Mouse (Mus musculus) monocyte, adult 5-6 weeks (primary cell): ENCODE measurements at regions not wholly inside any gene's neighbourhood (a gene's known extent, or its start where the extent isn't known, plus 50 kb on each side); places are given as distances from the start of the nearest gene placed in this dataset.

Experiments
- ATAC-seq: fragments of 153-309, 156-312 bp; replicated peaks from 2 replicates; pipeline ENCODE4 v1.8.0; 2017; ENCODE audit warnings: mild to moderate bottlenecking; ENCODE audit not compliant: low TSS enrichment, insufficient number of reproducible peaks, severe bottlenecking, poor library complexity, low FRiP score

- no peak for ATAC-seq
Observed at GRCm38 (mm10) chr10:120632071-120632470, 155.8 kb upstream of the Hmga2 start.

GRCm38 (mm10) chr10:120628066-120628465 is 151.8 kb upstream of the Hmga2 start:
- ATAC-seq, result no peak

GRCm38 (mm10) chr10:120625474-120625873 is 149.2 kb upstream of the Hmga2 start:
- ATAC-seq, result 0 out of 2 replicates have a peak, but pooled peaks have one; percentile 43

DNA sequence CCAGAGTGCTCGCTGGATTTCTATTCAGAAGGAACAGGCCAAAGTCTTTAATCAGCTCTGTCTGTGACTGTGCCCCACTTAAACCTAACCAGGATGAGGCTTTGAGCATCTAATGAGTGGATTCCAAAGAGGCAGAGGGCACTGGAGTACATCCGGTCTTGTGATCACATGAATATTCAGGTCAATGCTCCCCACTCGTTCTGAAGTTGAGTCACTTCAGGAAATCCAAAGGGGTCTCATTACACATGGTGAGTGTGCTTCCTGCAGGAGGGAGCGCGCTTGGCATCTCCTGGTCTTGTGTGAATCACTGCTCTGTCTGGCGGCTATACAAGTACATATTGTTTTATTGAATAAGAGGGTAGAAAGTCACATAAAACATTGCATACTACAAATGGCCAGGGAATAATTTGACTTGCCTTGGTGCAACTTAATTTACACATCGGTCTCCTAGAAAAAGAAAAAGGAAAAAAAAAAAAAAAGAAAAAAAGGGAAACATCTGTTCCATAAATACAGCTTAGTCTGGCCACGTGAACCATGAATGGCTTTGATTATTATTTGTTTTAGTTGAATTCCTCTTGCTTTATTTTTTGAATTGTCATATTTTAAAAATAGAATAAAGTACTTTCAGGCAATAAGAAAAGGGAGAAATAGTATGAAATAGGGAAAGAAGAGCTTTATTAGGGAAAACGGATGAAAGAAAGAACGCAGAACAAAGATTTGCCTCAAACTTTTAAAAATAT is 148.1 kb upstream of the Hmga2 start:
- no peak for ATAC-seq

GRCm38 (mm10) chr10:120616406-120617015 is 140.2 kb upstream of the Hmga2 start:
- peak; percentile 59; the same call in 1 of the 2 replicates for ATAC-seq

DNA sequence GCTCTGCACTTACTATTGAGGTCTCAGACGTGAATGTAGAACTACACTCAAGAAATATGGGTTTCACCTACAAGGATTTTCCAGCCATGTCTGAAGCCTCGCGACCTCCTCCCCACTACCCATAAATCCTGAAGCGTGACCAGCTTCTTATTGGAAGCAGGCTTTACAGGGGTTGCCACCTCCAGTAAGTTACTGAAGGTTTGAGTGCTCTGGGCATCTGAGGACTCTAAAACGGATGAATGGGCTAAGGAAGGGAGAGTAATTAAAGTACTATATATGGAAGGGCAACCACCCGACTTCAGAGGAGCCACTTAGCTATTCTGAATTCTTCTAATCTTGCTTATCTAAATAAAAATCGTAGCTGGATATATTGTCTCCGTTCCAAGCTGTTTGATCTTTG is 136.1 kb upstream of the Hmga2 start:
- ATAC-seq, result no peak

GRCm38 (mm10) chr10:120610076-120610475 is 133.8 kb upstream of the Hmga2 start:
- no peak for ATAC-seq

GRCm38 (mm10) chr10:120604506-120604905 is 128.2 kb upstream of the Hmga2 start:
- no peak for ATAC-seq

DNA sequence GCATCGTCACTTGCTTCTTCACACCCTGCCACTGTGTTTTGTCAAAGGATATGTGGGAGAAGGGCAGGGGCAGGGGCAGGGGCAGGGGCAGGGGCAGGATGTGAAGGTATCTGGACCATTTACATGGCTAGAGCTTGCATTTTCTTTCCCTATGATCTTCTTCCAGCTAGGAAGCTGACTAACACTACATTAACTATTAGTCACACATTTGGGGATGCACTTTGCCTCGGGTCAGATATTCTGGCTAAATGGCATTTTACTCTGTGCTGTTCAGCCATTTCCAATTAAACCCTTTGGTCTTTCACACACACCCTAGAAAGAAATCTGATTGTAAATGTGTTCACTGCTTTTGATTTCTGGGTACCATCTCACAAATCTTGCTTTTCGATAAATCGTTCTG is 126.9 kb upstream of the Hmga2 start:
- no peak for ATAC-seq

DNA sequence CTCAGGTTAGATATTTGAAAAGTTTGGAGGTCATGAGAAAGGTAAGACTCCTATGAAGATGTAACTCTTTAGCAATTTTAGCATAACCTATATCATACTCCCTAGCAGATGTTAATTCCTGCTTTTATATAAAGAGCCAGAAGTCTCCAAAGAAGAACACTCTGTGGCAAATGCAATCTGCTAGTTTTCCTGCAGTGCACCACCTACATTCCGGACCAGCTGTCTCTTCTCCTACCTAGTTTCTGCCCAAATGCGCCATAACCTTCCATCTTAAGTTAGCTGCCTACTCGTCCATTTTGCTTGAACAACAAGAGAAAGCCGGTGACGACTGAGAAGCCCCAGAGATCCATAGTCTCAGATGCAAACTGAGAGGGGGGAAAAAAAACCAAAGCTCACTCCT is 124.5 kb upstream of the Hmga2 start:
- no peak for ATAC-seq

DNA sequence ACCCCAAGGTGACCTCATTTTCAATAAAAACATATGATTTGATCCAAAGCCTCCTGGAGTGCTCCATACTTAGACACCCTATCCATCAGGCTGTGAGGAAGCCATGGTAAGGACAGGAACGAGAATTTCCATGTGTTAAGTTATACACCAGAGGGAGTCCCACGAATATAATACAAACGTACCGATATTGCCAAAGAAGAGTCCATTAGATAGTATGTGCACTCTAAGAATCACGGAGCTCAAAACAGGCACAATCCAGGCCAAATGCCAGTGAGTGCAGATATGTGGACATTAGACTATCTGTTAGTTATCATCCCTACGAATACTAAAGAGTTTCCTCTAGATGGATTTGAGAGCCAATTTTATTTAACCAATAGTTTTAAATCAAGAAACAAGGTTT is 123.3 kb upstream of the Hmga2 start:
- no peak for ATAC-seq

DNA sequence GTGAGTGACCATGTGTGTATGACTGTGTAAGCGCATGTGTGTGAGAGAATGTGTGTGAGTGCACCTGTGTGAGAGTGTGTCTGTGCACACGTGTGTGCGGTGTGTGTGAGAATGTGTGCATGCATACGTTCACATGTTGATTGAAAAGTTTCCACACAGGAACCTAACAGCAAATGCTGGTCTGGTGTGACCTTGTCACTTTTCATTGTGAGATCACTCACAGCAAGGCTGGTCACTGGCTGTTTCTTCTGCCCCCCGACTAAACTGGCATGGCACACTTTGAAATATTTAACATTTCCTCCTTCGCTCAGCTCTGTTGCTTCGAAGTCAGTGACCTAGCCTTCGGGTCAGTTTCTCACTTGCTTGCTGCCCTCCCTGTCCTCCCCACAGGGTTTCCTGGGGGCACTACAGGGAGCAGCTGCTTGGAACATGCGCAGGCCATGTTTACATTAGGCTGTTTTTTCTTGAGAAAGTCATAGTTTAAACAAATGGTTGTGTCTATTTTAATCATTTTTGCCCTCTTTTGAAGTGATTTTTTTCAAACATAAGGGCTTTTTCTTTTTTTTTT is 121.1 kb upstream of the Hmga2 start:
- no peak for ATAC-seq

- ATAC-seq, result no peak
Observed at GRCm38 (mm10) chr10:120595145-120595544, 118.9 kb upstream of the Hmga2 start.

DNA sequence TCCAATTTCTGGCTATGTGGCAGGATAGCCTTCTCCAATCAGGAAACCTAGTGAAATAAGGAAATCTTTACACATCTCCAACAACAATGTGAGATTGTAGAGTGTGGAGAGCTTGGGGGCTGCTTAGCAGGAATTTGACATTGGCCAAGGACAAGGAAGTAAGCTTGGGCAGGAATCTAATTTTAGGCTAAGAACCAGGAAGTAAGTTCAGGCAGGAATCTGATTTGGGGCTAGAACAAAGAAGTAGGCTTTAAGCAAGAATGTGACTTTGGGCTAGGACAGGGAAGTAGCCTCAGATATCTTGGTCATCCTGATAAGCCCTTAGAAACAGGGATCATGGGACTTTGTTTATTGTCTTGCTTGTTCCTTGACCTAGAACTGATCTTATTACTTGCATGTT is 117.6 kb upstream of the Hmga2 start:
- ATAC-seq, result no peak

DNA sequence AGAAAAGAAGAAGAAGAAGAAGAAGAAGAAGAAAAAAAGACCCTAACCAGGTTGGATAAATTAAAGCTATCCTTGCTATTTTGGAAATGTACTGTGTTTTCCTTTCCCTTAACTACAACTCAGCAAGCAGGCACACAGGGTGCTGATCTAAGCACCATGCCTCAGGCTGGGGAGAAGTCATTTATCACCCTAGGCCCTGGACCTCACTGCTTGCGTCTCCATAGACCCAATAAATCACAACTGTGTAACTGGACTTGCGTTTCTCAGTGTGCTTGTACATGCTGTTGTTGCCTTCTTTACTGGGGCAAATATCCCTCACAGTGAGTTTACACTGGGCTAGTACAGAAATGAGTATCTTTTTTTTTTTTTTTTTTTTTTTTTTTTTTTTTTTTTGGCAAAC is 113.4 kb upstream of the Hmga2 start:
- ATAC-seq, result no peak

- ATAC-seq, result no peak
Observed at GRCm38 (mm10) chr10:120587854-120588633, 111.8 kb upstream of the Hmga2 start.

DNA sequence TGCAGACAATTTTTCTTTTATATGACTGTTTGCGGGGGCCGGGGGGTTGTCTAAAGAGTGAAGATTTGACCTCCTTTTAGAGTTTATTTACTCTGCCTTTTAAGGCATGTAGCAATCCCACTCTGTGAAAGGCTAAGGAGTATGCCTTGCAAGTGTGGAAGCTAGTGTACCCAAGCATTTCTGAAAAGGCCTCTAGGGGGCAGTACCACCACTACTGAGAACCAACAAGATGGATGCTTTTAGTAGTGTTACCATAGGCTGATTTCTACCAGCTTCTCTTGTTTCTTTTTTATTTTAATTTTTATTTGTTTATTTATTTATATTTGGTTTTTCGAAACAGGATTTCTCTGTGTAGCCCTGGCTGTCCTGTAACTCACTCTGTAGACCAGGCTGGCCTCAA is 110.9 kb upstream of the Hmga2 start:
- ATAC-seq, result no peak

GRCm38 (mm10) chr10:120582497-120582896 is 106.2 kb upstream of the Hmga2 start:
- no peak for ATAC-seq

DNA sequence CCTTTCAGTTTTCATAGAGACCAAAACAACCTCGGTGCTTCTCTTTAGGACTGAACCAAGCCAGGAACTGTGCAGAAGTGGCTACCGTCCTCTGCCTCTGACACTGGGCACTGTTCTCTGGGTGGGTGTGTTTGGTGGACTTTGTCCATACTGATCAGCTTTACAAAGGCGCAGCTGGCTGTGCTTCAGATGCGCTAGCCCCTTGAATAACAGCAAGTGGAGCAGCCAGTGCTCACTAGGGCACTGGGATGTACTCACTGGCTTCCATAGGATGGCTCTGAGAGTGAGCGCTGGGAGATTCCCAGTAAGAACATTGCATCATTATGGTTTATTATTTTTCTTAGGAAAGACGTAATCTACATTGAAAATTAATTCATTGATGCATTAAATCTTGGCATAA is 105.3 kb upstream of the Hmga2 start:
- ATAC-seq, result no peak
